Mouse (Mus musculus): ENCODE measurements around the gene H2-T24. TPM values are rescaled to one million over a fixed set of nuclear protein-coding genes. Genes with fewer than 3 reads are reported as not detected.
"Not testable (repeated sequence)": the region's sequence is repeated elsewhere in the genome, so short reads cannot be mapped to it uniquely, and the experiment has no call there.

The H2-T24 gene
- polyA plus RNA-seq (2014; fragmentation: Nextera tagmentation; extraction: Ambion mirVana) = 3.1 TPM in 2 replicates

DNA sequence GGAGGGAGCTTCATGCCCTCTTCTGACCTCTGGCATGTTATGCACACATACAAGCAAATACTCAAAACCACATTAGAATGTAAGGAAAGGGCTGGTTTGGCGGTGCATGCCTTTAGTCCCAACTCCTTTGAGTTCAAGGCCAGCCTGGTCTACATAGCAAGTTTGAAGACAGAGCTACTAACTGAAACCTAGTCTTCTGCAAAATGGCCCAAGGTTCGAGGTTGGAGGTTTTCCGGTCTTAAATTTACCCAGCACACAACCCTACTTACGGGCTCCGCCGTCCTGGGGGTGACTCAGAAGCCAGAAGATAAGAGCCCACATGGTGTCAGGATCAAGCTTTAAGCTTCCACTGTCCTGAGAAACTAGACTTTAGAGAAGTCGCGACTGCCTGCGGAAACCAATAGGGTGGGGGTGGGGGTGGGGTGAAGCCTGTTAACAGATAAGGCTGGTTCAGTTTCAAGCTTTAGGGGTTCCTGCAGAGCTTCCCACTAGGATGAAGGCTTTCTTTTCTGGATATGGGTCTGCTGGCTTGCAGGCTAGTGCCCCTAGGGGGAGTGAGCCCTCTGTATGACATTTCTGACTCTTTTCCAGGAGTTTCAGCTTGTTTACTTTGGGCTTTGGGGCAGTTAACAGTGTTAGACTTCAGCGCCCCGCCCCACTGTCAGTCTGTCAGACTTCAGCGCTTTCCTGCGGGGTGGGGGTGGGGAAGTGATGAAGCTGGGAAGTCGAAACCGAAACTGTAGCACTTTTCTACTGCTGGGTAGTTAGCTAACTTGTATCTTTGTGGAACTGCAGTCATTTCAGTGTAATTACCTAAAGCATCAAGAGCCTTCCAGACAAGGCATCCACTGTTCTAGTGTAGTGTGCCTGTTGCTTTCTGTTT is at the start of gene H2-T24:
Gene H2-T24 (minus strand): TSS at position 370 of the 883 bp plus-strand sequence.
- Histone ChIP-seq H3K4me3 (ENCODE audit: low read depth, low read length) (no peak within 1 kb of the TSS), H3K4me1 (ENCODE audit: control insufficient read depth, insufficient read depth, low read length) (no peaks in the 10 kb centered on the region), H3K9me3 (ENCODE audit: control insufficient read depth, low read length) (no peaks in the 10 kb centered on the region), H3K9ac (ENCODE audit: low read length) (no peak within 1 kb of the TSS), H3K36me3 (ENCODE audit: control insufficient read depth, insufficient read depth, low read length) (no peaks in the 10 kb centered on the region), H3K4me2 (no peak within 1 kb of the TSS), H3K27ac (ENCODE audit: low read depth, low read length) (0 out of 2 replicates have a peak within 1 kb of the TSS, but pooled peaks have one; percentile 9), H3K27me3 (ENCODE audit: control insufficient read depth, insufficient read depth, low read length) (no peaks in the 10 kb centered on the region)
- ATAC-seq (ENCODE audit: low FRiP score) (no peak), DNase-seq (ENCODE audit: low spot score, missing footprints) (peak; percentile 83)
- WGBS = 39% methylated on average over 15 of the region's 15 CpGs

DNA sequence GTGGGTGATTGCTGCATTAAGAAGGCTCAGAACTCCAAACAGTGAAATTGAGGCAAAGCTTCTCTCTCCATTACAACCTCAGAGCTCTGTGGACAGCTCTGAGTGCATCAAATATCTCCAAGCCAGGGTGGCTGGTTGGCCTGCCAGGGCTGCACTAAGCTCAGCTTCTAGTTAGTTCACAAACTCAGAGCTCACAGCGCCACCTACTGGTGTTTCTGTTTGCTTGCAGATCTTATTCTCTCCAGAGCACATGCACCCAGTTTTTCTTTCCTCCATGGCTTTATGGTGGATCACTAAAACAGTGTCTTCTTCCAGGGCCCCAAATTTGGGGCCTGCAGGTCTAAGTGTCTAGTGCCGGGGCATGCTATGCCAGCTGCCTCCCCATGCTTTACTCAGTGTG is 40.5 kb upstream of the H2-T24 start:
- no peak overlapping the region for H3K4me3 ChIP-seq (ENCODE audit: low read depth, low read length)
- H3K9ac ChIP-seq (ENCODE audit: low read length) = no peak overlapping the region
- H3K9me3 ChIP-seq (ENCODE audit: control insufficient read depth, low read length) = no peaks in the 10 kb centered on the region
- no peaks in the 10 kb centered on the region for H3K4me1 ChIP-seq (ENCODE audit: control insufficient read depth, insufficient read depth, low read length)
- 27% methylated on average over 2 of the region's 2 CpGs for WGBS
- no peak overlapping the region for H3K27ac ChIP-seq (ENCODE audit: low read depth, low read length)
- H3K4me2 ChIP-seq = no peak overlapping the region
- ATAC-seq (ENCODE audit: low FRiP score) = no peak
- DNase-seq (ENCODE audit: low spot score, missing footprints) = peak; percentile 92
- no peaks in the 10 kb centered on the region for H3K36me3 ChIP-seq (ENCODE audit: control insufficient read depth, insufficient read depth, low read length)
- no peaks in the 10 kb centered on the region for H3K27me3 ChIP-seq (ENCODE audit: control insufficient read depth, insufficient read depth, low read length)

DNA sequence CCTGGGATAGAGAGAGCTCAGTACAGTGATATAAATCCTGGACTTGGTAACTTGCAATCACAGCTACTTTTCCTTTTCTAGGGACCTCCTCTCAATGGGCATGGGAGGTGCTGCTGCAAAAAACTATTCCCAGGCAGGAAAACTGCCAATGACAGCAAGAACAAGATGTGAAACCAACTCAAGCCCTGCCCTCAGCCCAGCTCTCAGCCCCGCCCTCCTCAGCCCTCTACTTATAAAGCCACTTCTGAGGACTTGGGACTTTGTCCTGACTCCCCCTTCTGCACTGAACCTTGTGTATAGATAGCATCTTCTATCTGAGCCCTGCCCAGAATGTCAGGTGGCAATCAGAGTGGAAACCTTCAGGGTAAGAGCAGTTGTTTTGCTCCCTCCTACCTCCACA is 38.0 kb upstream of the H2-T24 start, which contains the start of gene Gm11127:
Gene Gm11127 (minus strand): TSS at position 10 of the 400 bp plus-strand sequence.
- H3K9me3 ChIP-seq (ENCODE audit: control insufficient read depth, low read length); H3K9ac ChIP-seq (ENCODE audit: low read length); H3K4me1 ChIP-seq (ENCODE audit: control insufficient read depth, insufficient read depth, low read length); DNase-seq (ENCODE audit: low spot score, missing footprints); ATAC-seq (ENCODE audit: low FRiP score); H3K4me3 ChIP-seq (ENCODE audit: low read depth, low read length); H3K36me3 ChIP-seq (ENCODE audit: control insufficient read depth, insufficient read depth, low read length); H3K4me2 ChIP-seq; H3K27ac ChIP-seq (ENCODE audit: low read depth, low read length); H3K27me3 ChIP-seq (ENCODE audit: control insufficient read depth, insufficient read depth, low read length): not testable (repeated sequence)
- WGBS = 59% methylated on average over 1 of the region's 1 CpGs

DNA sequence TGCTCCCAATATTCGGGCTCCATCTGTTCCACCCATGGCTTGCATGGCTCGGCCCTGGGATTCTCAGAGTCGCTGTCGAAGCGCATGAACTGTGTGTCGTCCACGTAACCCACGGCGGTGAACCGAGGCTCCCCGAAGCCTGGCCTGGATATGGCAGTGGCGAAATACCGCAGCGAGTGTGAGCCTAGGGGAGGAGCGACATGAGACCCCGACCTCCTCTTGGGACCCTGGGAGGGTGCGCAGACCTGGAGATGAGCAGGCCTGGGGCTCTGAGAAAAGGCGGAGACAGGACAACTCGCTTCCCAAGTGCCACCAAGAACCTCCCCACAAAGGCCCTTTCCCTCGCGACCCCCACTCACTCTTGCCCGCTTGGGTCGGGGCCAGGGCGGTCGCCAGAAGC is 37.6 kb upstream of the H2-T24 start:
- H3K27ac ChIP-seq (ENCODE audit: low read depth, low read length); H3K27me3 ChIP-seq (ENCODE audit: control insufficient read depth, insufficient read depth, low read length); DNase-seq (ENCODE audit: low spot score, missing footprints); H3K36me3 ChIP-seq (ENCODE audit: control insufficient read depth, insufficient read depth, low read length); H3K4me2 ChIP-seq; ATAC-seq (ENCODE audit: low FRiP score); H3K9me3 ChIP-seq (ENCODE audit: control insufficient read depth, low read length); H3K4me1 ChIP-seq (ENCODE audit: control insufficient read depth, insufficient read depth, low read length); H3K9ac ChIP-seq (ENCODE audit: low read length); H3K4me3 ChIP-seq (ENCODE audit: low read depth, low read length): not testable (repeated sequence)
- 88% methylated on average over 23 of the region's 25 CpGs for WGBS

DNA sequence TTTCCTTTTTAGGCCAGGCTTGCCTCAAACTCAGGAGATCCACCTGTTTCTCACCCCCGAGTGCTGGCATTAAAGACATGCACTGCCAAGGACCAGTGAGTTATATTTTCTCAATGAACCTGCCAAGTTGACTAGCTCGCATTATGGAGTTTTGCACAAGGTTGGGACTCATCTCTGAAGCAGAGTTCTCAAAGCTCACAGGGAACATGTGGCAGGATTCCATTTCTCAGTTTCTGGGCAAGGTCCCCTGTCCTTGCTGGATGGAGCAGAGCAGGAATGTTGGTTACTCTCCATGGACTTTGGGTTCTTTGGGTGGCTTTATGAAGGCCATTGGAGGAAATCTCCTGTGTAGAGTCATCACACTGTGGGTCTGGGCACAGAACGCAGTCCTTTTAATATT is 22.9 kb upstream of the H2-T24 start:
- no peaks in the 10 kb centered on the region for H3K4me1 ChIP-seq (ENCODE audit: control insufficient read depth, insufficient read depth, low read length)
- no peaks in the 10 kb centered on the region for H3K36me3 ChIP-seq (ENCODE audit: control insufficient read depth, insufficient read depth, low read length)
- no peak overlapping the region for H3K9ac ChIP-seq (ENCODE audit: low read length)
- H3K9me3 ChIP-seq (ENCODE audit: control insufficient read depth, low read length) = no peaks in the 10 kb centered on the region
- DNase-seq (ENCODE audit: low spot score, missing footprints) (no peak), ATAC-seq (ENCODE audit: low FRiP score) (no peak)
- 83% methylated on average over 3 of the region's 3 CpGs for WGBS
- H3K27ac ChIP-seq (ENCODE audit: low read depth, low read length) = no peak overlapping the region
- peak overlapping the region; percentile 60; the same call in 1 of the 2 replicates for H3K4me2 ChIP-seq
- no peaks in the 10 kb centered on the region for H3K27me3 ChIP-seq (ENCODE audit: control insufficient read depth, insufficient read depth, low read length)
- no peak overlapping the region for H3K4me3 ChIP-seq (ENCODE audit: low read depth, low read length)

DNA sequence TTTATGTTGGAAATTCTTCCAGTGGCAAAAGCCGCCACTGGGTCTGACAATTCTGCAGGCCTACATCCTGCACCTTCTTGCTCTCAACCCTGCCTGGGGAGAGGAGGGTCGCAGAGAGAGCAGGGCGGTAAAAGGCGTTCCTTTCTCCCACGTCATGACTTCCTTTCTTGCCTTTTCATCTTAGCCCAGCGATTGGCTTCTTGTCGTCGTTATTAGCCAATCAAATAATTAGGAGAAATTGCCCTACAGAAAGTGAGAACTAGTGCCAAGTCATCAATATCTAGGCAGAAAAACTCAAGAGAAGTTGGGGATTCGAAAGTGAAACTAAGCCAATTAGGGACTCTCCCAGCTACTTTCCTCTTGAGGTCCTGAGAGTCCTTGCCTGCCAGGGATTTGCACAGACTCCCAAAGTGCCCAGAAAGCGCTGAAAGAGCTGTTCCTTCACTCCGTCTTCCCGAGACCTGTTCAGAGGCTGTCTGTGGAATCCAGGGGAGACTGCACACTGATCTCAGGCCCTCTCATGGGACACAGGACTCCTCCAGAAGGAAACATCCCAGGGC is 22.3 kb upstream of the H2-T24 start, which contains the start of the genes H2-T22 and Gm6034:
Gene H2-T22 (minus strand): TSS at position 138 of the 560 bp plus-strand sequence.
Gene Gm6034 (plus strand): TSS at position 352 of the 560 bp plus-strand sequence.
- H3K4me1 ChIP-seq (ENCODE audit: control insufficient read depth, insufficient read depth, low read length); H3K27me3 ChIP-seq (ENCODE audit: control insufficient read depth, insufficient read depth, low read length); H3K27ac ChIP-seq (ENCODE audit: low read depth, low read length); H3K36me3 ChIP-seq (ENCODE audit: control insufficient read depth, insufficient read depth, low read length); H3K9me3 ChIP-seq (ENCODE audit: control insufficient read depth, low read length): not testable (repeated sequence)
- H3K4me2 ChIP-seq = peak within 1 kb of the TSS; percentile 60
- peak within 1 kb of the TSS; percentile 25 for H3K4me3 ChIP-seq (ENCODE audit: low read depth, low read length)
- WGBS = 1% methylated on average over 12 of the region's 12 CpGs
- ATAC-seq (ENCODE audit: low FRiP score) (peak; percentile 93), DNase-seq (ENCODE audit: low spot score, missing footprints) (peak; percentile 92)
- H3K9ac ChIP-seq (ENCODE audit: low read length) = peak within 1 kb of the TSS; percentile 40; the same call in 1 of the 2 replicates

DNA sequence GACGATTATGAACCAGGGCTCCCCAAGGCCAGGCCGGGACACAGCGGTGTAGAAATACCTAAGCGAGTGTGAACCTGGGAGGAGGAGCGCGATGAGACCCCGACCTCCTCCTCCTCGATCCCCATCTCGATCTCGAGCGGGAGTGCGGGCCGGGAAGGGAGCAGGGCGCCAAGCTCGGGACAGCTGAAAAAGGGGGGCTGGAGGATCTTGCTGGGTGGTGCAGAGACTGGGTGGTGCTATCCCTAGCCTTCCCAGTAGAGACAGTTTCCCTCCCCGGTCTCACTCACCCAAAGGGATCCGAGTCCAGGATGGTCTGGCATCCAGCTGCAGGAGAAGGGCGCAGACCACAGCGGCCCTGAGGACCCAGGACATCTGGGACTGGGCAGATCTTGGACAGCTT is 21.7 kb upstream of the H2-T24 start:
- H3K36me3 ChIP-seq (ENCODE audit: control insufficient read depth, insufficient read depth, low read length); H3K27me3 ChIP-seq (ENCODE audit: control insufficient read depth, insufficient read depth, low read length); H3K9me3 ChIP-seq (ENCODE audit: control insufficient read depth, low read length); H3K4me1 ChIP-seq (ENCODE audit: control insufficient read depth, insufficient read depth, low read length); H3K27ac ChIP-seq (ENCODE audit: low read depth, low read length): not testable (repeated sequence)
- ATAC-seq (ENCODE audit: low FRiP score) (peak; percentile 85), DNase-seq (ENCODE audit: low spot score, missing footprints) (peak; percentile 85)
- WGBS = 2% methylated on average over 14 of the region's 19 CpGs
- peak overlapping the region; percentile 25 for H3K4me3 ChIP-seq (ENCODE audit: low read depth, low read length)
- peak overlapping the region; percentile 60 for H3K4me2 ChIP-seq
- H3K9ac ChIP-seq (ENCODE audit: low read length) = peak overlapping the region; percentile 40; the same call in 1 of the 2 replicates

DNA sequence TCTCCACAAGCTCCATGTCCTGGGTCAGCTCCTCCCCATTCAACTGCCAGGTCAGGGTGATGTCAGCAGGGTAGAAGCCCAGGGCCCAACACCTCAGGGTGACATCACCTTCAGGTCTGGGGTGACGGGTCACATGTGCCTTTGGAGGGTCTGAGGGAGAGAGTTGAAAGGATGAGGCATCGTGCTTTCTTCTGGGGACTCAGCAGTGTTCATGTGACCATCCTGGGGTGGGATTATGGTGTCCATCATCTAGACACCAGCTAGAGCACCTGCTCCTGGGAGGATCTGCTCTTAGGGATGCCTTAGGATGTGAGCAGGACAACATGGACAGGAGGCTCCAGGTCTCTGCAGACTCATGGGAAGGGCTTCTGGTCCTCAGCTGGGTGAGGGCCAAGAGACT is 20.2 kb upstream of the H2-T24 start:
- 89% methylated on average over 2 of the region's 2 CpGs for WGBS

DNA sequence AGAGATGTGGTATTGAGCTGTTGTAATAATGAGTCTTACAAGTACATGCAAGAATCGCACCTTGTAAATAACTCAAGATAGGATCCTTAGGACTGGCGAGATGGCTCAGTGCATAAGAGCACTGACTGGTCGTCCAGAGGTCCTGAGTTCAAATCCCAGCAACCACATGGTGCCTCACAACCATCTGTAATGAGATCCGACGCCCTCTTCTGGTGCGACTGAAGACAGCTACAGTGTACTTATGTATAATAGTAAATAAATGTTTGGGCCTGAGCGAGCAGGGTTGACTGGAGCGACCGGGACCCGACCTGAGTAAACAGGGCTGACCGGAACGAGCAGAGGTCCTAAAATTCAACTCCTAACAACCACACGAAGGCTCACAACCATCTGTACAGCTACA is 15.8 kb upstream of the H2-T24 start:
- not testable (repeated sequence) for H3K9ac ChIP-seq (ENCODE audit: low read length); H3K4me2 ChIP-seq; H3K9me3 ChIP-seq (ENCODE audit: control insufficient read depth, low read length); H3K36me3 ChIP-seq (ENCODE audit: control insufficient read depth, insufficient read depth, low read length); H3K4me3 ChIP-seq (ENCODE audit: low read depth, low read length); H3K4me1 ChIP-seq (ENCODE audit: control insufficient read depth, insufficient read depth, low read length); H3K27me3 ChIP-seq (ENCODE audit: control insufficient read depth, insufficient read depth, low read length); H3K27ac ChIP-seq (ENCODE audit: low read depth, low read length); ATAC-seq (ENCODE audit: low FRiP score)
- 87% methylated on average over 13 of the region's 13 CpGs for WGBS
- DNase-seq (ENCODE audit: low spot score, missing footprints) = peak; percentile 72

More for the DNA sequence above, 20.2 kb upstream of the H2-T24 start:
- not testable (repeated sequence) for ATAC-seq (ENCODE audit: low FRiP score); H3K27ac ChIP-seq (ENCODE audit: low read depth, low read length); H3K36me3 ChIP-seq (ENCODE audit: control insufficient read depth, insufficient read depth, low read length); H3K4me2 ChIP-seq; H3K4me1 ChIP-seq (ENCODE audit: control insufficient read depth, insufficient read depth, low read length); H3K9ac ChIP-seq (ENCODE audit: low read length); DNase-seq (ENCODE audit: low spot score, missing footprints); H3K27me3 ChIP-seq (ENCODE audit: control insufficient read depth, insufficient read depth, low read length); H3K9me3 ChIP-seq (ENCODE audit: control insufficient read depth, low read length); H3K4me3 ChIP-seq (ENCODE audit: low read depth, low read length)
